Mouse (Mus musculus) cerebellum, postnatal 25 days (tissue): Measurements from ENCODE around the gene Fyttd1.
"Not testable (repeated sequence)": the region's sequence is repeated elsewhere in the genome, so short reads cannot be mapped to it uniquely, and the experiment has no call there.

Experiments
- DNase-seq, 2 experiments: peaks; one replicate each; pipeline ENCODE4 v3.0.0; 2021; ENCODE audit warnings: mixed read lengths in 2 of 2

The Fyttd1 gene

DNA sequence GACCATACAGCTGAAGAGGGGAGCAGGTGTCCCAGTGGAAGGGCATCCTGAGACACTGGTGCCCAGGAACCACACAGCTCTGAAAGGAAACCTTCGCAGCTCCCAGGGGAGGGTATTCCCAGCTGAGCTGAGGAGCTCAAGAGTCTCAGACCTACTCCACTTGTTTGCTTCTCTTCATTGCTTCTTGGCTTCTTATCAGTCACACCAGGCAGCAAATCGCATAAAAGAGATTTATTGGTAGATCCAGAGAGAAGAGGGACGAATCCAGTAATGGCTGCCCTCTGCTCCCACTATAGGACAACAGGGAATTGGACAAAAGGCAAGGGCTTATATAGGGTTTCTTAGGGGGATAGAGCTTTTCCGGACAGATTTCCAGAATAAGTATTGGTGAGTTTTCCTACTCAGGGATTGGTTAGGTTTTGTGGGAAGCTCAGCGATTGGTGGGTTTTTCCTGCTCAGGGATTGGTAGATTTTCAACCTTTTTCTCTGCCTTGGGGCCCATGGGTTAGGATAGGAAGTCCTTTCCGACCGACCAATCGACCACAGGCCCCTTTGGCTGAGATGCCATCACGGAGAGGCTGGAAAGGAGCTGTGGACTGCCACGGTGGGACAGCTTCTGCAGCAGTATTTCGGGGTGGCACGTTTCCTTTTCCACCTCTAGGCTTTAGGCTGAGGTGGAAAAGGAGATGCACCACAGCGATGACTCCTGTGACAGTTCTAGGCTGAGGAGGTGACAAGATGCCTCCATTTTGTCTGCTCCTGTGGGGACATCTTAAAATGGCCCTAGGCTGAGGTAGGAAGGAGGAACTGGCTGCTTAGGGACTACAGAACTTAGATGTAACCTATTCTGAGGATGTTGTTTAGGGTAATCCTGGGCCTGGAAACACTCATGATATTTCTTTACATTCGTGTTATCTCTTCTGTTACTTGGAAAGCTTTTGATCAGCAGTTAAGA lies 1.9 kb downstream of the Fyttd1 start:
- DNase-seq: no peak

DNA sequence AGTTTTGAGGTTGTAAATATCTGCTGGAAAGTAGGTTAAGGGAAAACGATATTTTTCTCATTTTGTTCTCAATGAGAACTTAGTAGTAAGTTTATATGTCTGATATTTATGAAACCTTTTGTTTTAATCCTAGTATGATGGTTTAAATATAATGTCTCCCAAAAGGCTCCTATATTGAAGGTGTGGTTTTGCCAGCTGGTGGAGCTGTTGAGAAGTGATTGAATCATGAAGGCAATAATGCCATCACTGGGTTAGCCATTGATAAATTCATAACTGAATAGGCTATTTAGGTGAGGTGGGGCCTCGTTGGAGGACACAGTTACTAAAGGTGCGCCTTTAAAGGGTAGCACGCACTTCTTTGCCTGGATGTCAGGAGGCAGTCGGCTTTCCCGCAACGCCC lies 4.2 kb downstream of the Fyttd1 start:
- DNase-seq: no peak

DNA sequence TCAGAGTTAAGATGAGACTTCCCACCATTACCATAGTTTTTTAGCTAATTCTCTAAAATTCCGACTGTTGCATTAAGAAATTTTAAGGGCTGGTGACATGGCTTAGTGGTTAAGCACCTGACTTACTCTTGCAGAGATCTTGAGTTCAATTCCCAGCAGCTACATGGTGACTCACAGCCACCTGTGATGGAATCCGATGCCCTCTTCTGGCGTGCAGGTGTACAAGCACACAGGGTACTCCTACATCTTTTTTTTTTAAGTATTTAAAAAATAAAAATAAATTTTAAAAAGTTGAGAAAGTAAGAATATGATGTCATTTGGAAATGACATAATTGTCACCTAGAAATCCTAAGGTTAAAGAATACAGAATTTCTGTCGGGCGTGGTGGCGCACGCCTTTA lies 10.7 kb downstream of the Fyttd1 start:
- DNase-seq: no peak

DNA sequence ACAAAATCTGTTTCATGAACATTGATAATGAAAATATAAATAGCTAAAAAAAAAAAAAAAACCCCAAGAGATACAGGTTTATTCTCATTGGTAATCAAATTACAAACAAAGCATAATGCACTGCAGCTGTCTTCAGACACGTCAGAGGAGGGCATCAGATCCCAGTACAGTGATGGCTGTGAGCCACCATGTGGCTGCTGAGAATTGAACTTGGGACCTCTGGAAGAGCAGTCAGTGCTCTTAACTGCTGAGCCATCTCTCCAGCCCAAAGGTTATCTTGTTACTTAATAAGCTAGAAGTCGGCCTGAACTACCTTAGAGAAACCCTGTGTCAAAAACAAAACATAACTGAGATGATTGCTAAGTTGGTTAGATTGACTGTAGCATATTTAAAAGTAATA lies 12.6 kb downstream of the Fyttd1 start:
- no peak for DNase-seq

DNA sequence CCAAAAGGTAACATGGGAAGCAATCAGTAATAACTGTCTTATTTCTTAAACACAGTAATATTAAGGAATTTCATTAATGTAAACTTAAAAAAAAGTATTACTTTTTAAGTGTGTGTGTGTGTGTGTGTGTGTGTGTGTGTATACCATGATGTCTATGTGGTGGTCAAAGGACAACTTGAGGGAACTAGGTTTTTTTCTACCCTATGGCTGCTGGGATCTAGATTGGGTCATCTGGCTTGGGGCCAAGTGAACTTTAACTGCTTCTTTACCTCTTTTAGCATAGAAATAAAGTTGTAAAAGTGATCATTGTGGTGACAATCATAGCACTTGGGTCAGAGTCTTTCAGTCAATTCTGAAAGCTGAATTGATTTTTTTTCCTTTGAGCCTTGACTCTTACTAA lies 18.8 kb downstream of the Fyttd1 start:
- no peak for DNase-seq

DNA sequence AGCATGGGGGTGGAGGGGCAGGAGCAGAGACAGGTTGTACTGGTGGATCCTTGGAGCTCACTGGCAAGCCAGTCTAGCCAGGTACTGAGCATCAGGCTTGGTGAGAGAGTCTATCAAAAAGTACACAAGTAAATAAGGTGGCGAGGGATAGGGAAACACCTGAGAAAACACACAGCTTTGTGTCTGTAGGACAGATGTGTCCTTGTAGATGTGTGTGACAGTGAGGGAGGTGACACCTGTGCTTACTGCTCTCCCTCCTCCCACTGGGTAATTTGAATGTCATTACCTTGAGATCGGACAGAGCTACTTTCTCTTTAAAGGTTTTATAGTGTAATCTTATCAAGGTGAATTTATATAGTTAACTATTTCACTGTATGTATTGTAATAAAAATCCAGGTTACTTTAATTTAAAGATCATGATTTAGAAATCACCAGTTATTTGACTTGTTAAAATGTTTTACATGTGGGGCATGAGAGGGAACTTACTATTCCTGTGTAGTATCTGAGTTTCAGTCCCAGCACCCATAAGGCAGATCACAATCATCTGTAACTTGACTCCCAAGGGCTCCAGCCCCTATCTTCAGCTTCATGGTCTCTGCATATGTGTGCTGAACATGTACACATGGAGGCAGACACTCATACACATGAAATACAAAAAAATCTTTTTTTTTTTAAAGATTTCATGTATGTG lies 24.2 kb downstream of the Fyttd1 start:
- DNase-seq: no peak

DNA sequence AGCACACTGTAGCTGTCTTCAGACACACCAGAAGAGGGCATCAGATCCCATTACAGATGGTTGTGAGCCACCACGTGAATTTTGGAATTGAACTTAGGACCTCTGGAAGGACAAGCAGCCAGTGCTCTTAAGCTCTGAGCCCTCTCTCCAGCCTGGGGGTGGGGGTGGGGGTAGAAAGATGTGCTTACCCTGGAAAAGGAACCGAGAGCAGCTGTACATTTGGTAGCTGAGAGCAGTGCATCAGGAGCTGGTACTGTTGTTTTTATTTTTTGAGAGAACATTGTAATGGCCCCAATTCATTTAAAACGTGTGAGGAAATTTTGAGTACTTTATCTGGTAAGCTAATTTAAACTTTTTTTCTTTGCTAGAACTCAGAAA lies 24.7 kb downstream of the Fyttd1 start:
- DNase-seq: no peak

DNA sequence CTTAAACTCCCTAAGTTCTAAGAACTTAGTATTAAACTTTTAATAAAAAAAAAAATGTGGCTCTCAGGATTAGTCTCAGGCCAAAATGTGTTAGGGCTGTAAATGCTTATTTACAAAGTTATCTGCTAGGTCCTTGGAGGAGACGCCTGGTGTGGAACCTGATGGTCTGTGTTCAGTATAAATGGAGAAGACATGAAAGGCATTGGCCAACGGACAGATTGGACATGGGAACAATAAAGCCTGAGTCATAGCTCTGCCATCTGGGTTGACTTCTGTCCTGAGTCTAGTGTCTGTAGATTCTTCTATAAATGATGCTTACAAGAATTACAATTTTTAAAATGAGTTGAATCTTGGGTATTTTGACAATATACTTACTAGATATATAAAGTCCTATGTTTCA lies 28.9 kb downstream of the Fyttd1 start:
- peak in 1 of 2 experiments; percentile 42 for DNase-seq

DNA sequence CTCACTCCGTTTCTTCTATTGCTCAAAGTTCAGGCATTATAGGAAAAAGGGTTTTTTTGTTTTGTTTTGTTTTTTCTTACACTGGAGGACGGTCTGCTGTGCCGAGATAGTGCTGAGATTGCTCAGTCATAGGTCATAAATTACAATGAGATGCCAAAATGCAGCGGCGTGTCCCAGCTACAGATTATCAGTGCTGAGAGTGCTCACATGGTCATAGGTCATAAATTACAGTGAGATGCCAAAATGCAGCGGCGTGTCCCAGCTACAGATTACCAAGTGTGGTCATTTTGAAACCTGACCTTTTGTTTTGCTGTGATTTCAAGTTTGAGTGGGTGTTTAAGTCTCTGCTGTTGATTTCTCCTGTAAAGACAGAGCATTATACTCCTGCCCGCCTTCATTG lies 29.4 kb downstream of the Fyttd1 start:
- DNase-seq: no peak

DNA sequence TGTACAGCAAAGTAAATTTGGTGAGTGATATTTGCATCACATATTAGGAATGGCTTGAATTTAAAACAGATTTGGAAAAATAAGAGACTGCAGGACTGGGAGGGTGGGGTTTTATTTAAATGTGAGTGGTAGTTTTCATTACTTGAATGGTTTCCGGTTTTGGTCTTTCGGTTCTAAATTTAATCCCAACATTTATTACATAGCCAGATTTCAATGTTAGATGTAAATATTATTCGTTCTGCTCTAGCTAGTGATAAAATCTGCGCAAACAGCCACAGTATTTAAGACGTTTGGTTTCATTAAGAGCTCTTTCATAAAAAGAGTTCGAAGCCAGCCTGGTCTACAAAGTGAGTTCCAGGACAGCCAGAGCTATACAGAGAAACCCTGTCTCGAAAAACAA lies 35.9 kb downstream of the Fyttd1 start:
- no peak for DNase-seq

DNA sequence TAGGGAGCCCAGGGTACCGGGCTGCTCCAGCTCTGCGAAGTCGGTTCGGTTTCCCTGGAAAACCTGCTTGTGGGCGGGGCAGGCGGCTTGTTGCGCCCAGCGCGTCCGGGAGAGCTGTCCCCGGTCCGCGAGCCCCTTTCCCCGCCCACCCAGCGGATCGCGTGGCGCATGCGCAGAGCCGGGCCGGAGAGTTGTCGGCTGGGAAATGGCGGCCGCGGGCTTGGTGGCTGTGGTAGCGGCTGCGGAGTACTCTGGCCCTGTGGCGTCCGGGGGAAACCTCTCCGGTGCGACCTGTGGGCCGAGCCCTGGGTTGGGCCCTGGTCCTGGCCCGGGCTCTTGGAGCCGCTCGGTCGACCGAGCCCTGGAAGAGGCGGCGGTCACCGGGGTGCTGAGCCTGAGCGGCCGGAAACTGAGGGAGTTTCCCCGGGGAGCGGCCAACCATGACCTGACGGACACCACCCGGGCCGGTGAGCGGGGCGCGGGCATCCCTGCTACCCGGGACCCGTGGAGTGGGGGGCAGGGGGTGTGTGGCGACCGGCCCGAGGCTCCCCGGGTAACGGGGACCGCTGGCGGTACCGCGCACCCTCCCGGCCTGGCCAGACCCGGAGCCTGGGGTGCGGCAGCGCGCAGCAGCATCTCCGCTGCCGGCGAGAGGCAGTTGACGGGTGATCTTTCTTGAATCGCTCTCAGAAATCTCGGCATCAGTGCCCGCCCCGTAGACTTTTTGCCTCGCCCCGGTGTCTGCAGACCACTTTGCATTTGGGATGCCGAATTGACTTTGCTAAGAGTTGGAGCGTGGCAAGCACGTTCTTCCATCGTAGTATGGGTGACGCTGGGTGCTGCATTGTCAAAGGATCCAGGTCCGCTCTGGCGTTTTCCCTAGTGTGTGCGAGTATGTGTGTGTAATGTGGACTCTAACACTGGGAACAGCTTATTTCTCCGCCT lies 36.9 kb downstream of the Fyttd1 start, which contains the start of gene Lrch3:
Gene Lrch3, plus strand, starts transcription at position 164 of the 945 bp plus-strand sequence.
- DNase-seq: peak; percentile 98

DNA sequence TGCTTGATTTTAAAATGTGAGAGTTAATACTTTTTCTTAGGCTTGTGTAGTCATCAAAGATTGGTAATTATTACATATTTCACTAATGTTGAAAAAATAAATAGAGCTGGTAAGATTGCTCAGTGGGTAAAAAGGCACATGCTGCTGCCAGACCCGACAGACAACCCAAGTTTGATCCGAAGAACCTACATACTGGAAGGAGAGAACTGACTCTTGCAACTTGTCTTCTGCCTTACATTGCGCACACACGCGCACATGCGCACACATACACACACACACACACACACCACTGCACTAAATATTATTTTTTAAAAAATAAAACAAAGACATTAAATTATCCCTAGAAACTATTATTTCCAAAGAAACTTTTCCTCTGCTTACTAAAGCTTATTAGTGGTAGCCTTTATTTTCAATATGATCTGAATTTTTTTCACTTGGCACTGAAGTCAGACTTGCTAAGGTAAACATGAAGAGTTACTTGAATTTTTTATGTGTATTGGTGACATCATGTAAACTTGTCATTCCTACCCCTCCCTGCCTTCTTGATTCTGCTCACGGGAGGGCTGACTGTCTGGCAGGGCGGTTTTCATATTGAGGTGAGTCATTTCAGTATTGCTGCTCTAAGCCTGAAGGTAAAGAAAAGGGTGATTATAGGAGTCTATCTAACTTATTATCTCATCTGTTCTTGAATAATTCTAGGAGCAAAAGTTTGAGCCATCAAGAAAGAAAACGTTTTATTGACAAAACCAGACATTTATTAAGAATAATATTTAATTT lies 38.2 kb downstream of the Fyttd1 start:
- DNase-seq: no peak

DNA sequence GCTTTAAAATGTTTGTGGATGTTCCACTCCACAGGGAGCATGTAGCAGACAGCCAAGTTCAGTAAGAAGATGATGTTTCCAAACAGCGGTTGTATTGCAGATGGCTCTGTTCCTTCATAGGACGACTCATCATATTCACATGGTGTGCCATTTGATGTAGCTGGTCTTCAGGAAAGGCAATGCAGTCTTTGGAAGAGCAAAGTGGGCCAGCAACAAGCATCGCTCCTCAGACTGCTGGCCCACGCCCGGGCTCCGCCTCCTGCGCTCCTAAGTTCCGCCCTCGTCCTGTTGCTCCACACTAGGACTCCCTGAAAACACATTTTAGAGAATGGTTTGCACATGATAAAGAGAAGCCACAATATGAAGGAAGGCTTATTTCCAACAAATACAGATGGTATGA lies 49.3 kb downstream of the Fyttd1 start:
- DNase-seq: not testable (repeated sequence)

DNA sequence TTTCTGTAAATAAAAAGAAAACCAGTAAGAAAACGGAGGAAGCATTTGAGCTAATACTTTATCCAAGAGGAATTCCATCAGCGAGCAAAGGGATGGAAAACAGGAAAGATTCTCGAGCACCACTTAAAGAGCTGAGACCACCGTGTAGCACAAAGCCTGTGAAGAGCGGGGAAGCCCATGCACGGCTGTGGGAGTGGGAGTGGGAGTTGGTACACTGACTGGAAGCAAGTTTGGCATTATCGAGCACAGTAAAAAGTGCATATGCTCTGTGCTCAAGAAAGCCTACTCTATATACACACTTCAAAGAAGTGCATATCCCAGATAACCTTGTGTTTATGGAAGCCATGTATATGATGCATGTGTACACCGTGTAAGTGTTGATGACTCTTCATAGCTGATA lies 49.7 kb downstream of the Fyttd1 start:
- no peak for DNase-seq

DNA sequence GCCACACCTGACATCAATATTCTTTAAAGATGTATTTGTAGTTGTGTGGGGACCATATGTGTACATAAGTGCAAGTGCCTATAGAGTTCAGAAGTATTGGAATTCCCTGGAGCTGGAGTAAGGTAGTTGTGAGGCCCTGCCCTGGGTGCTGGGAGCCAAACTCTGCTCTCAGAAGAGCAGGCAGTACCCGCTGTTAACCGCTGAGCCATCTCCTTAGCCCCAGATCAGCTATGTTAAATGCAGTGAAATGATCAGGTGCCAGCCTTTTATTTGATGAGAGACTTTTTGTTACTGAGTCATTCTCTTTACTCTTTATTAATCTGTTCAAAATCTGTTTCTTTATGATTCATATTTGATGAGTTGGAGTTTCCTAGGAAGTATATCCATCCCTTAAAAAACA lies 52.6 kb downstream of the Fyttd1 start:
- DNase-seq: no peak

DNA sequence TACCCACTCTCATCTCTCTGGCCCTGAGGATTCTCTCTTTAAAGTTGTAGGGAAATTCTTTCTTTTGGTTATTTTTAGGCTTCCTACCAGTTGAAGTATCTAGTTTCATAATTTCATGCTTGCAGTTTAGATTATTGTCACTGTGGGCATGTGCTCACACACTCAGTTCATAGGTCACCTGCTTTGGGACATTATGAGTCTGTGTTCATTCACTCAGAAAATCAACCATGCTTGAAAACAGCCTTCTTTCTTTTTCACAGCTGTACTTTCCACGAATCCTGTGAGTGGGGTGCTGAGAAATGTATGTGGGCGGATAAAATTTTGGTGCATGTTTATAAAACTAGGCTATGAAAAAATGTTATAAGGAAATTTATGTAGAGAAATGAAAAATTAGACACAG lies 57.2 kb downstream of the Fyttd1 start:
- no peak for DNase-seq

DNA sequence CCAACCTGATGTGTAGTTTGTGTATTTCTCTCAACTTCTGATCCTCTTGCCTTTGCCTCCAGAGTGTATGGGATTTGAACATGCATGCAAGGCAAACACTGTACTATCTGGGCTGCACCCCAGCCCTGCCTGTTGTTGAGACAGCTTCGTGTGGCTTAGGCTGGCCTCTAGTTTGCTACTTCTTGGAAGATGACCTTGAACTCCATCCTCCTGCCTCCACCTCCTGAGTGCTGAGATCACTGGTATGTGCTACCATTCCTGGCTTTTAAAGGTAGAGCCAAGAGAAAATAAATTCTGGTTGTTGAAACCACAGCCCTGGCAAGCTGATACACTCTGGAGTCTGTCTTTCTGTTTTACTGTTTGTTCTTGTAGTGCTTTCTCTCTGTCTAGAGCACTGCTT lies 57.8 kb downstream of the Fyttd1 start:
- no peak for DNase-seq

DNA sequence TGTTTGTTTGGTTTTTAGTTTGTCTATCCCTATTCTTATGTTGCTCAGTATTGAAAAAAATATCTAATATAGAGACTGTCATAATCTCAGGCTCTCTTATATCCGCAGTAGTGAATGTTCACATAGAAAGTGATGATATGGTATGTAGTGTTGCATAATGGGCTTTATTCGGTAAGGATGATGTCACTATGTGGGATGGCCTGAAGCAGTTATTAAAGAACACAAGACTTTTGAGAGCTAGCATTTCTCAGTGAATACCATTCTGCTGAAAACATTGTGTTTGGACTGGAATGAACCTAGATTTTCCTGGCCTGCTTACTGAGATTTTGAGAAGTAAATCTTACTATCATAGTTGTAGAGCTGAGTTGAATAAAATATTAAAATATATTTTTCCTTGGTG lies 60.1 kb downstream of the Fyttd1 start:
- no peak for DNase-seq

DNA sequence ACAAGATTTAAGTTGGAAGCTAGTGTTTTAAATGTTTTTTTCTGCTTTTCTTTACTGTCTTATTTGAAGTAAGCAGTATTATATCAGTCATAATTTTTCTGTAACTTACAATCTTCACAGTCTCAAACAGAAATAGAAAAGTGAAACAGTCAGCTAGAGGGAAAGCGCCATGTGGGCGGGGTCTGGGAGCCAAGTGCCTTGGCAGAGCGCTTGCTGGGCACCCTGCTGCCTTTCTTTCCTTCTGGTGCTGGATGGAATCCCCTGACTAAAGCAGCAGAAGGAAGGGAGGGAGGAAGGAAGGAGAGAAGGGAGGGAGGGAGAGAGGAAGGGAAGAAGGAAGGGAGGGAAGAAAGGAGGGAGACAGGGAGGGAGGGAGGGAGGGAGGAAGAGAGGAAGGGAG lies 62.0 kb downstream of the Fyttd1 start:
- DNase-seq: peak; percentile 78 to 88

DNA sequence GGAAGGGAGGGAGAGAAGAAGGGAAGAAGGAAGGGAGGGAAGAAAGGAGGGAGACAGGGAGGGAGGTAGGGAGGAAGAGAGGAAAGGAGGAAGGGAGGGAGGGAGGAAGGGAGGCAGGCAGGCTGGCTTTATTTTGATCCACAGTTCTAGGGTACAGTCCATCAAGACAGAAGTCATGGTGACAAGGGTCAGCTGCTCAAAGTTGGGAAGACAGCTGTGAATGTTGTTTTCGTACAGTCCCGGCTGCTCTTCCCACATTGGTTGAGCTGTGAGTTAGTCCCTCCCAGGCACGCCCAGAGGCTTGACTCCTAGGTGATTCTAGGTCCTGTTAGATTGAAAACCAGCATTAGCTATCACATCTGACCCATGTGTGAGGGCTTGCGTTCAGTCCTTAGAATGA lies 62.4 kb downstream of the Fyttd1 start:
- DNase-seq: not testable (repeated sequence)

DNA sequence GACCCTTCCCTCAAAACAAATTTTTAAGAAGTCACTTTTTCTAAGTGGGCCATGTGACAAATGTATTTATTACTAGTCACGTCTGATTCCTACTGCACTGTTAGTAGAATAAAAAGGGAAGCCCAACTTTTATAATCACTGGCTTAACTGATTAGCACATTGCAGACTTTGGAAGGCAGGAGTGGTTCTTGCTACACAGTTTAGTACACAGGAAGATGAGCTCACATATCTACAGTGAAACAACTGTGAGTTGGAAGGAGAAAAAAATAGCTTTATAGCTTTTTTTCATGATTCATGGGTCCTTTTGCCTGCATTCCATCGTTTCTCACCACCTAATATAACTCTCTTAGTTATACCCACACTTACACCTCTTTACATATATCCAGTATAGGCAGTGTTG lies 63.9 kb downstream of the Fyttd1 start:
- not testable (repeated sequence) for DNase-seq

DNA sequence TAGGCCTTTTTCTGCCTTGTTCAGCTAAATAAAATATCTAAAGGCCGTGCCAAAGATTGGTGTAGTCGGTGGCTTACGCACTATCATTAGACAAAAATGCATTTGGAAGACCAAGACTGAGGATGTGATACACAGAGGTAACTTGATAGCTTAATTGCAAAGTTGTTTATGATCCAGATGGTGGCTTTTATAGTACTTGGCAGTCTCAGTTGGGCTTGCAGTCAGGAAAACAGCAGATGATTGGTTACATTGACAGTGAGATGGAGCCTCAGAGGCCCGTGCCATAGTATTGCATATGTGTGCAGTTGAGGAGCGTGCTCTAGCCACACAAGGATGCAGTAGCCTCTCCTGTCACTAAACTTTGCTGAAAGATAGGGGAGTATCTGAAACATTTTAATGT lies 65.4 kb downstream of the Fyttd1 start:
- DNase-seq: no peak
